Mouse (Mus musculus): Measurements from ENCODE around the gene Pole.

The Pole gene

DNA sequence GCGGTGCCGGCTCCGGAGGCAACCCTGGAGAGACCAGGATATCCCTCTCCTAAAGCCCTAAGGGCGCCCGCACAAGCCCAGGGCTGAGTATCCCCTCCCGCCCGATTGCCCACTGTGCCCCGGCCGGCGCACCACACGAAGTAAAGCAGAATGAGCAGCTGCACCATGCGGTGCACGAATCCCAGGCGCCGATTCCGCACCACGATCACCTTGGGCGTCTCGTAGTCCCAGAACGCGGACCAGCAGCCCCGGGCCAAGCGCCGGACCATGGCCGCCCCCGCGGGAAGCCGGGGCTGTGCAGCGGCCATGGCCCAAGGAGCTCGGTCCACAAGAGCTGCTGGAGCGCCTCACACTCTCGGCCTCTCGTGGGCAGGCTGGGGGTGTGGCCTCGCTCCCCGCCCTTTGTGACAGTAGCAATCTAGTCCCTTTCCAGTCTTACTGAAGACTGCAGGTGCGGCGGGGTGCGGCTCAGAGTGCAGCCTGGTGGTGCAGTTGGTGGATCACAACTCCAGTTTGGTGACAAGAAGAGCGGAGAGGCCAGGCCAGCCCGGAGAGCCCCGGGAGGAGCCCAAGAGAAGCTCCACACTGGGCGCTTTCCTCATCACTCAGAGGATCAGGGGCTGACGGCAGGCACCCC is 56.7 kb downstream of the Pole start, which contains the start of gene P2rx2:
P2rx2 (minus strand) TSS at position 565 of the 637 bp plus-strand sequence.
- no peak for DNase-seq (ENCODE audit: low read depth in 1 of 2, low spot score in 2 of 2)

DNA sequence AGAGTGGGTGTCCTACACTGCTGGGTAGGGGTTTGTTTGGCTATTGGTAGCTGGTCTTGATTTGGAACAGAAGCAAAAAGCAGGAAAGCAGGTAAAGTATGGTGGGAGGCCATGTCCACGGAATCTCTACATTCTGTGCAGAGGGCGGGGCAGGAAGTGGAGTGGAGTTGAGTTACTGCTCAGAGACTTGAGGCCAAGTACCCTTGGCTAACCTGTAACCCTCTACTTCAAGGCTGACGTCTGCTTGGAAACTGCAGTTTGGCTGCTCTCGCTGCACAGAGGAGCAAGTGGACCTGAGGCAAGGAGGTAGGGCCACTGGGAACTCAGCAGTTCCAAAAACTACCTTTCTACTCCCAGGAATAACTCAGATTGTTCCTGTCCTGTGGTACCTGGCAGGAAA is 58.4 kb downstream of the Pole start, which contains the start of gene Lrcol1:
Lrcol1 (plus strand) TSS at position 207 of the 400 bp plus-strand sequence.
- DNase-seq (ENCODE audit: low read depth in 1 of 2, low spot score in 2 of 2) = no peak

DNA sequence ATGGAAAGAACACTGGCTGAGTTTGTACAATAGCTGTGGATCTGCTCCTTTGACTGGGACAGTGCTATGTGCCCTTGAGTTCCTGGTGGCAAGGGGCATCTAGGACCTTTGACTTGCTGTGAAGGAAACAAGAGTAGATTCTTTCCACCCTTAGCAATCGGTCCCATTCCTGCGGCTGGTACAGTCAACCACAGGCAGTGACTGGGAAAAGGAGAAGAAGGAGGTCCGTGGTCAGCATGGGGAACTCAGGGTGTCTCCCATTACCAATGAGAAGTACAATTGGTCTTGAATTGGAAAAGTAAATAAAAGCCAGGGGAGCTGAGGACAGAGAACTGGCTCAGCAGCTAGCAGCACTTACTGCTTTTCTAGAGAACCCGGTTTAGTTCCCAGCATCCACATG is 59.4 kb downstream of the Pole start:
- DNase-seq (ENCODE audit: low read depth in 1 of 2, low spot score in 2 of 2) = no peak

DNA sequence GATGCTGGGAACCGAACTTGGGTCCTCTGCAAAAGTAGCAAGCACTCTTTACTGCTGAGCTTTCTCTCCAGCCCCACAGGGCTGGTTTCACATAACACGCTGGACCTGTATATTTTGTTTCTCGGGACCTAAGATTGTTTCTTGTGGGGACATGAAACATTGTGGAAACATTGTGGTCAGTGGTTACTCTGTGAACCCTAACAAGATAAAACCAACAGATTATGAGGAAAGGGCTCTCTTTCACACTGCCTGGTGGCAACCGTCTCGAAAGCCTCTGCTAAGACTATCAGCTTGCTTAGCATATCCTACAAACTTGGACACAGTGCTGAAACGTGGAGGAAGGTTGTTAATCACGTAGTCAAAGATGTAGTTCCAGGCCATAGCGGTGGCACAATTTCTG is 60.9 kb downstream of the Pole start:
- DNase-seq (ENCODE audit: low read depth in 1 of 2, low spot score in 2 of 2) = no peak

DNA sequence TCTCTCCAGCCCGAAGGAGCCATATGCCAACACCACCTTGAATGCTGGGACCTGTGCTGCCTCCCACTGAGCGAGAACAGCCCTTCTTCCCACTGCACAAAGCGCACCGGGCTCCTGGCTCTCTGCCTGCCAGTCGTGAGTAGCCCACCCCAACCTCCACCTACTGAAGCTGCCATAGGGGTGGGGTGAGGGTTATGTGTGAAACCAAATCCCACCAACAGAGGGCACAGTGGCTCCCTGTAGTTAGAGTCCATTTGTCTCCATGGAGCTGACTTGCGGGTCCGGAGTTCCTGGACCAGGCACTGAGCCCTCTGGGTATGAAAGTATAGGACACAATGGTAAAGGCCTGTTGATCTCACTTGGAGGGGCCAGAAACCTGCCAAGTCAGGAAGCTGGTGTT is 68.6 kb downstream of the Pole start:
- DNase-seq (ENCODE audit: low read depth in 1 of 2, low spot score in 2 of 2) = no peak

DNA sequence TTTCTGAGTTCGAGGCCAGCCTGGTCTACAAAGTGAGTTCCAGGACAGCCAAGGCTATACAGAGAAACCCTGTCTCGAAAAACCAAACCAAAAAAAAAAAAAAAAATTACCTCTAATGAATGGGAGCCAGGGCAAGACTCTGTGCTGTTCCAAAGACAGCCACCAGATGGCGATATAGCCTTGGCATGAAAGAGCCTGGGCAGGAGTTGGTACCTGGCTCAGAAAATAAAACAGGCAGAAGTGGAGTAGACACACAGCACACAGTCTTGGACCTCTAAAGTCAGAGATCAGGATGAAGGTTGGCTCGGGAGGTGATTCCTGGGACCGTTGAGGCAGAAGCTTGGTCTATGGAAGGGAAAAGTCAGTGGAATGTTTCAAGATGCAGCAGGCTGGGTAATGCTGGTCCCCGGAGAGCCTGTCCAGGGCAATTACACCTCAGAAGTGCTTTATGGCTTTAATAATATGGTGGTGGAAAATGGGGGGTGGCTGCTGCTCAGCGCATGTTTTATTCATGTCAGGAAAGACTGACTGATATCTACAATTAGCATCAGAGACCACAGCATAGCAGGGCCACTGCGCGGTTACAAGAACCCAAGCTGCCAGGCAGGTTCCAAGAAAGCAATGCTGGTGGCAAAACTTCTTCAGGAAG is 71.5 kb downstream of the Pole start:
- peak; percentile 36 to 57 for DNase-seq (ENCODE audit: low read depth in 1 of 2, low spot score in 2 of 2)

DNA sequence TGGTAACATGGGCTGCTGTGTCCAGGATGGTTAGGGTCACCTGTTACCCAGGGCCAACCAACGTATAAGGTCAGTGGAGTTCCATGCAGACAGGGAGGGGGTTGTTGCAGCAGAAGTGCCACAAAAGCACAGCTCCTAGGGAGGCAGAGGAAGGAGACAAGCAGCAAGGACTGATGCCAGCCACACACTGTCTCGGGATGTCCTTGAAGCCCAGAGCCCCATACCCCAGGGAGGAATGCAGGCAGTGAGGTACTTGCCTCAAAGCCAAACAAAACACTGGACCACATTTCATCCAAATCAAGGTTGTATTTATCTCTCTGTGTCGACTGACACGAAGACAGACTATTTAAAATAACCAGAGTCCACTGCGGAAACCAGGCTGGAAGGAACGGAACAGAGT is 75.4 kb downstream of the Pole start:
- DNase-seq (ENCODE audit: low read depth in 1 of 2, low spot score in 2 of 2) = no peak

DNA sequence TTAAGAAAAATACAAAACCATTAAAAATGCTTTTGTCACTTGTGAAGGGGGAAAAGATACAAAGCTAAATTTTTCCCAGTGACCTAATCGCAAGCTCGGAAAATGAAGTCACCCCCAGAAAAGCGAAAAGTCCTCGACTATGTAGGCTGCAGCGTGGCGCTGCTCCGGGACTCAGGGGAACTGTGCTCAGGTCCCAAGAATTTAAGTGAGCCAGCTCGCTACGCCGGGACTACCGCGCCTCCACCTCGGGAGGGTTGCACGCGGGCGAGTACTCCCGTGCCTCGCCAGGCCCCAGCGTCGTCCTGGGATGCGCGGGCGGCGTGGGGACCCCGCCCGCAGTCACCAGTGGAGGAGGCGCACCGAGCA is 76.7 kb downstream of the Pole start:
- DNase-seq (ENCODE audit: low read depth in 1 of 2, low spot score in 2 of 2) = no peak

DNA sequence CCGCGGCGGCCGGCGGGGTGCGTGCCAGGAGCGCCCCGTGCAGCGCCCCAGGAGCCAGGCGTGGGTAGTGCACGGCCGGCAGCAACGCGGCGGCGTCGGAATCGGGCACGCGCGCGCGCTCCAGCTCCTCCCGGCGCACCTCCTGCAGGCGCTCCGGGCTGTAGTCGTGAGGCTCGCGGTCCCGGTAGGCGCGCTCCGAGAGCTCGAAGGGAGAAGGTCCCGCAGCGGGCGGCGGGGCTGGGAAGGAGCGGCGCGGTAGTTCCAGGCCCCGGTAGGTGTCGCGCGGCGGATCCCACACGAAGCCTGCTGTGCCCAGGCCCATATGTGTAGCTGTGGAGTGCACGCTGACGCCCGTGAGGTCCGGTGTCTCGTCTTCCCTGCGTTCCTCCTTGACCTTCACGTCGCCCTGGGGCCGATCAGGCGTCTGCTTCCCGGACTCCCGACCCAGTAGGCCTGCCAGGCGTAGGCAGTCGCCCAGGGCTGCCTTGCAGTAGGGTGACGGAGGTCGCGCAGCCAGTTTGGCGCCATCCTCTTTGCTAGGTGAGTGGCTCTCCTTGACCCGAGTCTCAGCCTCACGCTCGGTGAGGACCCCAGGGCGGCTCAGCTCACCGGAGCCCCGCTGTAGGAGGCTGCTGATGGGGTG is 77.2 kb downstream of the Pole start:
- DNase-seq (ENCODE audit: low read depth in 1 of 2, low spot score in 2 of 2) = peak in 1 of 2 experiments; percentile 15

DNA sequence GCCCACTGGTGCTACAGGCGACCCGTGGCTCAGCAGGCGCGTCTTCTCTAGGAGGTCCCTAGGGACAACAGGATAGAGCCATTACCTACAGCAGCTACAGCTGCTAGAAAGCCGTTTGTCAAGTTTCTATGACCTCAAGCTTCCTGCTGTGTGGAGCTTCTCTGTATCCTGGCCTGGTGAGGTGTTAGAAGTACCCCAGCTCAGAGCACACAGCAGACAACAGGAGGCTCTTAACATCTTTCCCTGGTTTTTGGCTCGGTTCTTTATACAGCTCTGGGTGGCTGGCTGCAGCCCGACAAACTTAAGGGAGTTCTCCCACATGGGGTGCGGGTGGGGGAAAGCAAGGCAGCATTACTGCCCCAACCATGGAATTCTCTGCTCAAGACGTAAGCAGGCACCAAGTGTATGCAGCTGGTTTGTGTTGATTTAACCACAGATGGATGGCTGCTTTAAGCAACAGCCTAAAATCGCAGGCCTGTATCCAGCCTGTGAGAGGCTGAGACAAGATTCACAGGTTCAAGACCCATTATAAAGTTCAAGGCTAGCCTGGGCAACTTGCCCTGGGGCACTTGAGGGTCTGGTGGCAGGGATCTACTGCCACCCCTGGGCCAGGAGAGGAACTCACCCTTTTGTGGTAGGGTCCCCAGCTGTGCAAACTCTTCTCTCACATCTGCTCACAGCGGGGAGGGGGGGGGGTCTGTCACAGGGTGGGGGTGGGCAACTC is 77.9 kb downstream of the Pole start:
- no peak for DNase-seq (ENCODE audit: low read depth in 1 of 2, low spot score in 2 of 2)

DNA sequence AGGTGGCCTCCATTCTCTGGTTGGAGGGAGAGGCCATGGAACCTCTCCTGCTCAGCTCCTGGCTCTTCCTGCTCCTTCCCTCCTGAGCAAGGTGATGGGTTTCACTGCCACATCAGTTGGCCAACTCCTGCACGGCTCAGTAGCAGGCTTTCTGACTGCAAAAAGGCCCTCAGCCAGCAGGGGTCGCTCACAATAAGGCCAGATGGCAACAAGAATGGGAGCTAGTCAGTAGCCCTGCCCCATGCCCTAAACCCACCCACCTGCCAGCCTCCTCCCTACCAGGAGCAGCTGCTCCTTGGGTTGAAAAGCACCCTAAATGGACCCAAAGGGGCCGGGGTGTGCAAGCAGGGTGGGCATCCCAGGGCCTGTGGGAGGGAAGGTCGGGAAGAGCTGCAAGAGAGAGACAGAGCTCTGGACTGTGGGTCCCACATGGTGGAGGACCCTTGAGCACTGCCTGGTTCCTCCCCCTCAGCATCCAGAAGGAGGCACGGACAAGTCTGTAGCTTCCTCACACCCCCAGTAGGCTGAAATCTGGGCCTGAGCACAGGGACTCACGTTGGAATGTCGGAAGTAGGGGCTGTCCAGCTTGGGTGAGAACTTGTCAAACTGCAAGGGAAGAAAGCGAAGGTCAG is 90.8 kb downstream of the Pole start:
- DNase-seq (ENCODE audit: low read depth in 1 of 2, low spot score in 2 of 2) = peak in 1 of 2 experiments; percentile 44

DNA sequence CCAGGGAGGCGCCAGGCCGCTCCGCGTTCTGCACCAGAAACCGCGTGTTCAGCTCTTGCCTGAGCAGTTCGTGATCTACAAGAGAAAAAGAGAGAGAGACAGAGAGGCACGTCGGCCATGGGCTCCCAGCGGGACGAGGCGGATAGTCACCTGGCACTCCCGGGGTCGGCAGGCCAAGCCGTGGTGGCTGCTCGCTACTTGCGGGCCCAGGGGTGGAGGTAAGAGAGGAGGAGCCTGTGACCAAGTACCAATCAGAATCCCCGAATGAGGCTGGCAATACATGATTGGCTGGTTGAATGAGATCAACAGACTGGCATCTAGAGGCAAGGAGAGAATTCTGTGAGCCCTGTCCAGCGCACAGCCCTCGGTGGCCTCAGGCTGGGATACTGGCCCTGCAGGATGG is 92.1 kb downstream of the Pole start:
- DNase-seq (ENCODE audit: low read depth in 1 of 2, low spot score in 2 of 2) = no peak

DNA sequence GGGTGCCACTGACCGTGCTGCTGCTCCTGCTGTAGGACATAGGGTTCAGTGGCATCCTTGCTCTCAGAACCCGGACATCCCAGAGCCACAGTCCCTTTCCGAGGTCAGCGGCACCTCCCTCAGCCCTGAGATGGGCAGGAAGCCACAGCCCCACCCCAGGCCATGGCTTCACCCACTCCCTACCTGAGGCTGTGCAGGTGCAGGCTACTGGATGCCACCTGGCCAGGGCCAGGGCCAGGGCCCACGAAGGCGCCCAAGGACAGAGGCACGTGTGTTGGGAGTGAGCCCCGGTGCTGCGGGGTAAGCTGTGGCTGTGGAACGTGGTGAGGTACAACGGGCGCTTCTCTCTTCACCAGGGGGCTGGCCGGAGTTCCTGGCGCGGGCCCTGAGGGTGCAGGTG is 93.0 kb downstream of the Pole start:
- no peak for DNase-seq (ENCODE audit: low read depth in 1 of 2, low spot score in 2 of 2)

DNA sequence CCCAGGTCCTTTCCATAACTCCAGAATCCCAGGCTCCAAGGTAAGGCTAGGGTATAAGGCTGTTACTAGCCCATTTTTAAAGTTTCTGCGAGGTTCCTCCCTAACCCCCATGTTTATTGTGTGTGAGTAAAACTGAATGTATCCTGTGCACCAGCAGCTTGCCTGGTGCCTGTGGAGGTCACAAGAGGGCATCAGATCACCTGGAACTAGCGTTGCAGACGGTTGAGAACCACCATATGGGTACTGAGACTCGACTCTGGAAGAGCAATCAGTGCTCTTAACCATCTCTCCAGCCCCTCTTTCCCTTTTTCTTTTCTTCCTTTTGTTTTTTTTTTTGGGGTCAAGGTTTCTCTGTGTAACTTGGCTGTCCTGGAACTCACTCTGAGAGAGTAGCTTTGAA is 93.7 kb downstream of the Pole start:
- no peak for DNase-seq (ENCODE audit: low read depth in 1 of 2, low spot score in 2 of 2)

DNA sequence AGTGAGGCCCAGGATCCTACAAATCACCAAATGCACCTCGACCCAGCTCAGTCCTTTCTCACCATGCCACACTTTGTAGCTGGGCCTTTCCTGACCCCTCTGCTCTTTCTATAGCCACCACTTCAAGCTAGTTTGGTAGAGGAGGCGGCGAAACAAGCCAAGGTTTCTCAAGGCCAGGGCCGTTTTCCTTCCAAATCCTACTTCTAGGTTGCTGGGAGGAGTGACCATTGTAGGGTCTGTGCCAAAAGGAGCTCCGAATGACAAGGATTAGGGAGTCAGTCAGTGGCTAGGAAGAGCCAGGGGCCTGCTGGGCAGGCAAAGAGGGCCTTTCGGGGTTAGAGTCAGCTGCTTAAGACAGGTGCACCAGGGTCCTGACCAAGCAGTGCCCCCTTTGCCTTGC is 98.4 kb downstream of the Pole start:
- DNase-seq (ENCODE audit: low read depth in 1 of 2, low spot score in 2 of 2) = no peak

DNA sequence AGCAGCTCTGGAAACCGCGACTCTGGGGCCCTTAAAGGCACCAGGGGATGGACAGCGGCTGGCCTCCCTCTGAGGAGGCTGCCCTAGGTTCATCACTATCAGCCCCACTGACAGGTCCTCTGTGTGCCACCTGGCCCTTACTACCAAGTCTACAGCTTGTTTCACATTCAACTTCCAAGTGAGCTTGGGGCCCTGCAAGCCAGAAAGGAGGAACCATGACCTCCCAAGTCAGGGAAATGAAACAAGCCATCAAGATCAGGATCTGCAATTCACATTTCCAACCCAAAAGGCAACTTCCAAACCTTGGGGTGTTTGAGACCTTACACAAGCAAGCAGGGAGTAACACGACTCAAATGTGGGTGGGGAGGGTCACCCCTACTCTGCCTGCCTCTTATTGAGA is 99.2 kb downstream of the Pole start:
- DNase-seq (ENCODE audit: low read depth in 1 of 2, low spot score in 2 of 2) = no peak

DNA sequence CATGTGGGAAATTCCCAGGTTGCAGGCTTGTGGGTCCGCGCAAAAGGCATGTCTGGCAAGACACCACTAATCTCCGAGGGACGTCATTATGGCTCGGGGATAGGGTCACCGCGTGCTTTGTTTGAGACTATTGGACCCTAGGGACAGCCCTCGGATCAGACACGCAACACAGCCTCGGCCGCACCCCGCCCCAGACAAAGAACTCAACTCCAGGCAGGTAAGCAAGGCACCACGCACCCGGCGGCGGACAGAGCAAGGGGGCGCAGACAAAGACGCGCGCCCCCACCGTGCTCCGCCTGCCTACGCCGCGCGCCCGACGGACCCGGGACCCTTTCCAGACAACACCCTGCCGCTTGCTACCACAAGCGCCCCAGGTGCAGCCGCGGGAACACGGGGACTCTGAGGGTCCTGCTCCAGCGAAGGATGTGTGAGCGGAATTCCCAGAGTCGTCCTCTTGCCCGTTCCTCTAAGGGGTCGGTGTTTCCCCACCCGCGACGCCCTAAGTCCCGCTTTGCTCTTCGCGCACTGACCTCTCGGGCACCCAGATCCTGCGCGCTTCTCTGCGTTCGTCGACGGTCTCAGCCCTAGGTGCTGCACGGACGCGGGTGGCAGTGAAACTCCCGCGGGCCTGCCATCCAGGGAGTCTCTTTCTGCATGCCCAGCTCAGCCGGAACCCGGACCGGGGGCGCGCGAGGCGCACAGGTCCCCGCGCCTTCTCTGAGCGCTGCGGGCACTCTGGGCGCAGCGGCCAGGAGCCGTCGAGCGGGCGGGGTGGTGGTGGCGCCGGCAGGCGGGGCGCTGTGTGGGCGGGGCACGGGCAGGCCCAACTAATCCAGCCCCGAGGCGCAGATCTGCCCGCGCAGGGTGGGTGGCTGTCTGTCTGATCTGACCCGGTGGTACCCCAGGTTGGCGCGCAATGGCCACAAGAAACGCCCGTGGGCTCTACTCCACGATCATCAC is 100.5 kb downstream of the Pole start:
- DNase-seq (ENCODE audit: low read depth in 1 of 2, low spot score in 2 of 2) = peak in 1 of 2 experiments; percentile 13
